Mouse (Mus musculus): ENCODE data around the gene Ccr6.

DNA sequence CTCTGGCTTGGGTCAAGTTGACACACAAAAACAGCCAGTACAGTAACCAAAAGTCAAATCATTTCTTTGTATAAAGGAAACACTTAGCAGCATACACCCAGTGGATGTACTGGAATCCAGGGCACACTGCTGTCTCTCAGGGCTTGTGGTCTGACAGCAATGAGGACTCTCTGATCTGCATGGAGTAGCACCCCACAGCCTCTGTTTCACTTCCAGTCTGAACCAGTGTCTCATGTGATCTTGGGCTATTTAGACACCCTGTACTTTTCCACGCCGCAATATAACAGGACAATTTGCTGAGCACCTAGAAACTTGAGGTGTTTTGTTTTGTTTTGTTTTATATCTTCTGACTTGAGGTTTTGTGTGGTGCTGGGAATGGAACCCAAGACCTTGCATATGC lies 10.7 kb upstream of the Ccr6 start:
- TF ChIP-seq CTCF (IDR thresholded peaks at IDR 0.05; ENCODE audit: insufficient read depth, low read length) (no peak), POLR2A (IDR thresholded peaks at IDR 0.05; ENCODE audit: borderline replicate concordance, extremely low read depth, low read depth, low read length) (no peak)
